In the genomic region with DNA sequence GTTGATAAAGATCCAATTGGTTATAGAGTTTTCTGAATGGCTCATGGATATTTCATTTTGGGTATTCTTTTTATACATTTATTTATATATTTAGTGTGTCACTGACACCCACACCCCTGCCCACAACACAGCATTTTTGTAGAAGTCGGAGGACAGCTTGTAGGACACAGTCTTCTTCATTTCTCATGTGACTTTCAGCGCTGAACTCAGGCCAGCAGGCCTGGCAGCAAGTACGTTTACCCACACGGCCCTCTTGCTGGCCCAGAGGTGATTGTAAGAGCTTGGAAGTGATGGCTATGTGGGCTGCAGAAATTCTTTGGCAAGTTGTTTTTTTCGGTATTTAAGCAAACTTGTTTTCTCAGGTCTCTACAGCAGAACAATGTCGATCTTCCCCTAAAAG, we compare ENCODE assay signal across 20 mouse cellular contexts. TPM values are rescaled to one million over a fixed set of nuclear protein-coding genes. Genes with fewer than 3 reads are reported as not detected.
A peak's percentile ranks its signal among the peaks of the same experiment; 100 is the strongest.
DNase-seq lines count a peak whose midpoint lies in the region; ATAC-seq and TF ChIP-seq lines count a peak whose summit lies in the region.
"Had no signal": no experiment of that assay in that cellular context is flagged by ENCODE, and none has a peak within 500 bp of the region (broad histone marks: within the 10 kb centered on the region; RNA-seq: fewer than 3 reads in every experiment).

No protein-coding gene starts in this region.

- no peak overlapping the region for H3K9ac ChIP-seq in heart, adult 2 months (ENCODE audit: low read depth, low read length)
- H3K9ac ChIP-seq: forebrain, embryonic 15.5 days; limb, embryonic 12.5 days; liver, embryonic 15.5 days; midbrain, embryonic 15.5 days; stomach, embryonic 15.5 days had no signal

- no peak for ATAC-seq in activated CD4-positive, CD25-positive, alpha-beta regulatory T cell, adult 4 months
- ATAC-seq: forebrain, embryonic 15.5 days; lung, postnatal 0 days; midbrain, embryonic 15.5 days had no signal

- H3K9me3 ChIP-seq in heart, embryonic 10.5 days, result no peaks in the 10 kb centered on the region
- H3K9me3 ChIP-seq: embryonic facial prominence, embryonic 10.5 days; forebrain, embryonic 15.5 days; limb, embryonic 12.5 days; liver, embryonic 15.5 days; midbrain, embryonic 15.5 days; stomach, embryonic 15.5 days had no signal

- intact Hi-C loops in heart, adult 2 months (cut with DNase I), result no loop called here
- intact Hi-C loops in heart, postnatal 10 days (cut with DNase I), result no loop called here

- TF ChIP-seq CTCF in heart, adult 2 months (IDR thresholded peaks at IDR 0.05), result no peak

- WGBS in heart, adult 2 months, result 57% methylated on average over 6 of the region's 6 CpGs
- WGBS in heart, embryonic 10.5 days, result 90% methylated on average over 6 of the region's 6 CpGs

- H3K4me3 ChIP-seq in heart, adult 2 months, result no peak overlapping the region
- H3K4me3 ChIP-seq in heart, embryonic 10.5 days, result no peak overlapping the region
- H3K4me3 ChIP-seq: embryonic facial prominence, embryonic 10.5 days; forebrain, embryonic 15.5 days; limb, embryonic 12.5 days; liver, embryonic 15.5 days; midbrain, embryonic 15.5 days; stomach, embryonic 15.5 days had no signal

- TF ChIP-seq POLR2A in heart, adult 2 months (IDR thresholded peaks at IDR 0.05; ENCODE audit: insufficient read depth, low read depth, low read length), result no peak

- H3K4me1 ChIP-seq in heart, adult 2 months (ENCODE audit: control insufficient read depth, insufficient read depth, low read length), result no peaks in the 10 kb centered on the region
- no peaks in the 10 kb centered on the region for H3K4me1 ChIP-seq in heart, embryonic 10.5 days
- H3K4me1 ChIP-seq: embryonic facial prominence, embryonic 10.5 days; forebrain, embryonic 15.5 days; limb, embryonic 12.5 days; liver, embryonic 15.5 days; midbrain, embryonic 15.5 days; stomach, embryonic 15.5 days had no signal

- peak overlapping the region; percentile 5; the same call in 1 of the 2 replicates for H3K27ac ChIP-seq in heart, adult 2 months
- no peak overlapping the region for H3K27ac ChIP-seq in heart, embryonic 10.5 days
- H3K27ac ChIP-seq: embryonic facial prominence, embryonic 10.5 days; forebrain, embryonic 15.5 days; limb, embryonic 12.5 days; liver, embryonic 15.5 days; midbrain, embryonic 15.5 days; stomach, embryonic 15.5 days had no signal

- H3K79me2 ChIP-seq in heart, adult 2 months (replicated peaks; ENCODE audit: control insufficient read depth, insufficient read depth, low read length), result no peaks in the 10 kb centered on the region

- DNase-seq in cerebellum, adult 18-20 months, result peak; percentile 31 to 34
- DNase-seq in cerebellum, adult 11-12 months, result no peak
- peak; percentile 35 to 61 for DNase-seq in heart, adult 2 months
- no peak for DNase-seq in heart, embryonic 10.5 days (ENCODE audit: low spot score)
- DNase-seq in cerebellum, adult 9-10 months, result peak; percentile 21
- peak; percentile 52 to 58 for DNase-seq in heart, postnatal 10 days
- DNase-seq in kidney, postnatal 10 days, result no peak
- DNase-seq: kidney, adult 18-20 months; kidney, postnatal 14 days; layer of hippocampus, adult 9-11 months; retina, postnatal 1 day; spleen, adult 18-20 months had no signal

- H3K36me3 ChIP-seq in heart, adult 2 months (ENCODE audit: control insufficient read depth, insufficient read depth, low read length), result no peaks in the 10 kb centered on the region
- peaks cover 19% of the 10 kb centered on the region; the same call in 1 of the 2 replicates for H3K36me3 ChIP-seq in heart, embryonic 10.5 days
- H3K36me3 ChIP-seq: forebrain, embryonic 15.5 days; midbrain, embryonic 15.5 days had no signal

- no peaks in the 10 kb centered on the region for H3K27me3 ChIP-seq in heart, adult 2 months (ENCODE audit: control insufficient read depth, insufficient read depth, low read length)
- no peaks in the 10 kb centered on the region for H3K27me3 ChIP-seq in heart, embryonic 10.5 days (ENCODE audit: insufficient read depth, poor library complexity, severe bottlenecking)
- H3K27me3 ChIP-seq: forebrain, embryonic 15.5 days; limb, embryonic 12.5 days; liver, embryonic 15.5 days; midbrain, embryonic 15.5 days; stomach, embryonic 15.5 days had no signal

- TF ChIP-seq EP300 in heart, adult 2 months (IDR thresholded peaks at IDR 0.05; ENCODE audit: insufficient read depth, low read depth, low read length), result no peak

RNA-seq across cellular contexts. Expression of a gene that starts 49.3 kb away (rescaled TPM):
- 10 to 100 TPM; 20.6 to 27.7 TPM for total RNA-seq in heart, adult 2 months (2021)
- polyA plus RNA-seq in heart, adult 2 months (2012; rRNA removed), result 7.9 and 9.8 TPM in 2 replicates
- polyA plus RNA-seq in heart, embryonic 10.5 days (2016; fragmentation: Nextera tagmentation; extraction: Ambion mirVana), result 23.8 and 26.4 TPM in 2 replicates
- 10 to 100 TPM; 23.1 to 36.8 TPM for total RNA-seq in heart, postnatal 10 days (2021)
- polyA plus RNA-seq in activated CD4-positive, CD25-positive, alpha-beta regulatory T cell, adult 4 months (2017; shearing (Covaris generic)), result 10 to 100 TPM; 24.6 to 33.1 TPM

Comparison
In these comparisons a context has a peak if more than half of its experiments do, and no peak if none do; other contexts are left out.
1. DNase-seq: peak in cerebellum, adult 18-20 months (2 of 2), heart, adult 2 months (2 of 2), cerebellum, adult 9-10 months (single experiment) and heart, postnatal 10 days (2 of 2); none in cerebellum, adult 11-12 months (single experiment), heart, embryonic 10.5 days (single experiment) and kidney, postnatal 10 days (single experiment).